Mouse (Mus musculus): ENCODE results near the gene Lmf2. TPM values are rescaled to one million over a fixed set of nuclear protein-coding genes. Genes with fewer than 3 reads are reported as not detected.

Lmf2 gene
- polyA plus RNA-seq, 1 experiment from 2014 or later, result 44.8 TPM

DNA sequence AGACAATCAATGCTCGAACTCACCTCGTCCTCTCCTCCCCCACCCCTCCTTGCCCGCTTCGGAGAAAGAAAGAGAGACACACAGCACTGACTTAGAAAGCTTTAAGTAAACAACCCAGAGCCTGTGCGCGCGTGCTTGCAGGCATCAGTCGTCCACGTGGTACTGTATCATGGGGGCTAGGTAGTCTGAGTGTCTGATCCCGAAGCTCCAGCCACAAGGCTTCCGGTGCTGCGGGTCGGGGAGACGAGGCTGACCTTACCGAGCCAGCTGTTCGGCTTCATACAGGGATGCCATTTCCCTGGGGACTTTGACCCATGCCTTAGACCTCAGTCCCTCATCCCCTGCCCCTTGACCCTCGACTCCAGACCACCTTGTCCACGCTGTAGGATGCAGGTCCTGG, 21.9 kb upstream of the Lmf2 start:
- WGBS, result 4% methylated on average over 18 of the region's 18 CpGs
- DNase-seq (ENCODE audit: low spot score), result no peak
- no peak overlapping the region for H3K4me2 ChIP-seq (replicated peaks; ENCODE audit: low read depth, low read length)
- no peak for ATAC-seq
- peaks cover 32% of the 10 kb centered on the region for H3K27me3 ChIP-seq (replicated peaks; ENCODE audit: insufficient read depth, low read length)
- no peak overlapping the region for H3K9ac ChIP-seq (replicated peaks; ENCODE audit: low read depth)
- 0 out of 2 replicates have a peak, but pooled peaks cover under 1% of the 10 kb centered on the region for H3K36me3 ChIP-seq (ENCODE audit: insufficient read depth, low read length)
- no peak overlapping the region for H3K4me3 ChIP-seq (ENCODE audit: low read depth, low read length)
- no peaks in the 10 kb centered on the region for H3K9me3 ChIP-seq (ENCODE audit: low read length)
- no peak overlapping the region for H3K27ac ChIP-seq (ENCODE audit: low read length)
- no peak for TF ChIP-seq EP300 (IDR thresholded peaks at IDR 0.05)
- TF ChIP-seq CTCF (IDR thresholded peaks at IDR 0.05), result no peak
- H3K4me1 ChIP-seq (ENCODE audit: insufficient read depth, low read depth, low read length), result peaks cover 8% of the 10 kb centered on the region

GRCm38 (mm10) chr15:89376957-89377356, 21.5 kb upstream of the Lmf2 start, which contains the start of gene Tymp:
Tymp (minus strand) TSS chr15:89377039.
- TF ChIP-seq CTCF (IDR thresholded peaks at IDR 0.05) (no peak), EP300 (IDR thresholded peaks at IDR 0.05) (no peak)
- no peak within 1 kb of the TSS; the same call in 1 of the 2 replicates for H3K4me2 ChIP-seq (replicated peaks; ENCODE audit: low read depth, low read length)
- H3K4me1 ChIP-seq (ENCODE audit: insufficient read depth, low read depth, low read length), result peaks cover 8% of the 10 kb centered on the region
- no peaks in the 10 kb centered on the region for H3K9me3 ChIP-seq (ENCODE audit: low read length)
- H3K36me3 ChIP-seq (ENCODE audit: insufficient read depth, low read length), result peaks cover 5% of the 10 kb centered on the region; the same call in 1 of the 2 replicates
- ATAC-seq, result no peak
- DNase-seq (ENCODE audit: low spot score), result no peak
- H3K9ac ChIP-seq (replicated peaks; ENCODE audit: low read depth), result no peak within 1 kb of the TSS
- H3K27me3 ChIP-seq (replicated peaks; ENCODE audit: insufficient read depth, low read length), result peaks cover 32% of the 10 kb centered on the region
- H3K4me3 ChIP-seq (ENCODE audit: low read depth, low read length), result no peak within 1 kb of the TSS
- no peak within 1 kb of the TSS for H3K27ac ChIP-seq (ENCODE audit: low read length)
- WGBS, result 27% methylated on average over 16 of the region's 16 CpGs

DNA sequence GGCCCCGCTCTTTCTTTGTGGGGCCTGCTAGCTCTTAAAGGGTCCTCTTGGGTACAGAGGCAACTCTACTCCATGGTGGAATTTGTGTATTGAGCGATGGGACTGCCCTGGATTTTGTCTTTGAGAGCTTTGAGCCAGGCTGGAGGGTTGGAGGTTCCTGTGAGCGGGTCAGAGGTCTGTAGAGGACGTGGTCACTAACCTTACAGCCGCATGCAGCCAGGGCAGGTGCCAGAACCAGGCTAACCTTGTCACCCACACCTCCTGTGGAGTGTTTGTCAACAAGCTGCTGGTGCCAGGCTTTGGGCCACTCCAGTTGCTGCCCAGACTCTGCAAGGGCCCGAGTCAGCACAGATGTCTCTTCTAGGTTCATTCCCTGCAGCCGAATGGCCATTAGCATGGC, 20.6 kb upstream of the Lmf2 start:
- H3K9ac ChIP-seq (replicated peaks; ENCODE audit: low read depth), result no peak overlapping the region
- H3K9me3 ChIP-seq (ENCODE audit: low read length), result no peaks in the 10 kb centered on the region
- 74% methylated on average over 7 of the region's 7 CpGs for WGBS
- no peak overlapping the region for H3K4me3 ChIP-seq (ENCODE audit: low read depth, low read length)
- peaks cover 8% of the 10 kb centered on the region for H3K4me1 ChIP-seq (ENCODE audit: insufficient read depth, low read depth, low read length)
- no peak for ATAC-seq
- H3K36me3 ChIP-seq (ENCODE audit: insufficient read depth, low read length), result peaks cover 8% of the 10 kb centered on the region; the same call in 1 of the 2 replicates
- no peak overlapping the region for H3K4me2 ChIP-seq (replicated peaks; ENCODE audit: low read depth, low read length)
- H3K27me3 ChIP-seq (replicated peaks; ENCODE audit: insufficient read depth, low read length), result peaks cover 32% of the 10 kb centered on the region
- TF ChIP-seq EP300 (IDR thresholded peaks at IDR 0.05), result no peak
- TF ChIP-seq CTCF (IDR thresholded peaks at IDR 0.05), result no peak
- DNase-seq (ENCODE audit: low spot score), result no peak
- H3K27ac ChIP-seq (ENCODE audit: low read length), result no peak overlapping the region

GRCm38 (mm10) chr15:89374801-89375534, 19.5 kb upstream of the Lmf2 start:
- H3K9ac ChIP-seq (replicated peaks; ENCODE audit: low read depth), result no peak overlapping the region

DNA sequence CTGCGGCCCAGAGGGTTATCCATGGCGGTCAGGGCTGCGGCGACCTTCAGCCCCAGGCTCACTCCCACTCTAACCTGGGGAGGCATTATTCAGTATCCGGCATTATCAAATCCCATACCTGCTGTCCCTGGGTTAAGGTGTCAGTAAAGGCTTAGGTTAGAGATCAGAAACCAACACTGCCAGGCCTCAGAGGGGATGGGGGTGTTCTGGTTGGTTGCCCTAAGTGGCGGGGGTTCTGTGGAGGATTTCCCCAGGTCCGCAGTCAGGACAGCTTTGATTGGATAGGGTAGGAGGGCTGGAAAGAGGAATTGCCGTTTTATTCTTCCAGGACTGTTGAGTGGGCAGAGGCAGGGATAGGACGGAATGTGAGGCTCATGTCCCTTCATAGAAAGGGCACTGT, 18.9 kb upstream of the Lmf2 start:
- H3K27ac ChIP-seq (ENCODE audit: low read length), result no peak overlapping the region
- H3K9me3 ChIP-seq (ENCODE audit: low read length), result no peaks in the 10 kb centered on the region
- H3K36me3 ChIP-seq (ENCODE audit: insufficient read depth, low read length), result peaks cover 22% of the 10 kb centered on the region
- H3K4me3 ChIP-seq (ENCODE audit: low read depth, low read length), result peak overlapping the region; percentile 68
- no peak for TF ChIP-seq EP300 (IDR thresholded peaks at IDR 0.05)
- no peak for TF ChIP-seq CTCF (IDR thresholded peaks at IDR 0.05)
- no peak for DNase-seq (ENCODE audit: low spot score)
- peaks cover 8% of the 10 kb centered on the region for H3K4me1 ChIP-seq (ENCODE audit: insufficient read depth, low read depth, low read length)
- WGBS, result 46% methylated on average over 9 of the region's 9 CpGs
- ATAC-seq, result no peak
- H3K27me3 ChIP-seq (replicated peaks; ENCODE audit: insufficient read depth, low read length), result peaks cover 30% of the 10 kb centered on the region
- H3K9ac ChIP-seq (replicated peaks; ENCODE audit: low read depth), result peak overlapping the region; percentile 56; the same call in 1 of the 2 replicates
- H3K4me2 ChIP-seq (replicated peaks; ENCODE audit: low read depth, low read length), result peak overlapping the region; percentile 85

More at GRCm38 (mm10) chr15:89374801-89375534, 19.5 kb upstream of the Lmf2 start:
- ATAC-seq, result no peak
- TF ChIP-seq CTCF (IDR thresholded peaks at IDR 0.05) (no peak), EP300 (IDR thresholded peaks at IDR 0.05) (no peak)
- Histone ChIP-seq H3K4me1 (ENCODE audit: insufficient read depth, low read depth, low read length) (peaks cover 8% of the 10 kb centered on the region), H3K4me2 (replicated peaks; ENCODE audit: low read depth, low read length) (no peak overlapping the region), H3K4me3 (ENCODE audit: low read depth, low read length) (no peak overlapping the region), H3K27ac (ENCODE audit: low read length) (no peak overlapping the region), H3K9me3 (ENCODE audit: low read length) (no peaks in the 10 kb centered on the region), H3K36me3 (ENCODE audit: insufficient read depth, low read length) (peaks cover 16% of the 10 kb centered on the region), H3K27me3 (replicated peaks; ENCODE audit: insufficient read depth, low read length) (peaks cover 32% of the 10 kb centered on the region)
- no peak for DNase-seq (ENCODE audit: low spot score)
- WGBS, result 90% methylated on average over 17 of the region's 17 CpGs

DNA sequence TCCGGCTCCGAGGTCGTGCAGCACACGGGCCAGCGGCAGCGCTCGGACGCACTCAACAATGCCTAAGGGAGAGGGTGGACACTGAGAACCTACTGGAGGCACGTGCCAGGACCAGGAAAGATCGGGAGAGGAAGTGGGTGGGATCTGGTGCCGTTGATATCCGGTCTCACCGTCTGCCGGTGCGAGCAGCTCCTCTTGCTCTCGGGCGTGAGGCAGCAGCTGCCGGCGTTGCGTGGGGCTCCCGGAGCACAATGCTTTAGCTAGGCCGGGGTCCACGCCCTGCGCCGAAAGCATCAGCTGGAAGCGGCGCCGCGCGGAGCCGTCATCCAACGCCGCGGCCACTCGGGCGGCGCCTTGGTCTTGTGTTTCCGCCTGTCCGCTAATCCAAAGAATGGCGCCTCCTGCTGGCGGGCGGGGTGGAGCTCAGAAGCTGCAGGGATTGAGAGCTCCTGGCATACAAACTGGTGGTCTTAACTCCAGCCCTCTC, 18.3 kb upstream of the Lmf2 start, which contains the start of gene Sco2:
TSS of gene Sco2 (minus strand) at position 85 of the 487 bp plus-strand sequence.
- Histone ChIP-seq H3K9me3 (ENCODE audit: low read length) (no peaks in the 10 kb centered on the region), H3K4me3 (ENCODE audit: low read depth, low read length) (peak within 1 kb of the TSS; percentile 68), H3K9ac (replicated peaks; ENCODE audit: low read depth) (peak within 1 kb of the TSS; percentile 56), H3K4me1 (ENCODE audit: insufficient read depth, low read depth, low read length) (peaks cover 8% of the 10 kb centered on the region), H3K36me3 (ENCODE audit: insufficient read depth, low read length) (peaks cover 23% of the 10 kb centered on the region), H3K27ac (ENCODE audit: low read length) (peak within 1 kb of the TSS; percentile 88), H3K27me3 (replicated peaks; ENCODE audit: insufficient read depth, low read length) (peaks cover 25% of the 10 kb centered on the region), H3K4me2 (replicated peaks; ENCODE audit: low read depth, low read length) (peak within 1 kb of the TSS; percentile 85)
- DNase-seq (ENCODE audit: low spot score), result peak; percentile 93
- no peak for TF ChIP-seq EP300 (IDR thresholded peaks at IDR 0.05)
- peak; percentile 83 for TF ChIP-seq CTCF (IDR thresholded peaks at IDR 0.05)
- WGBS, result 3% methylated on average over 37 of the region's 42 CpGs
- peak; percentile 88 for ATAC-seq
